Mouse (Mus musculus) left cerebral cortex, postnatal 4 days (tissue): ENCODE results near the gene Rpusd2. TPM values are rescaled to one million over a fixed set of nuclear protein-coding genes. Genes with fewer than 3 reads are reported as not detected.
"Not testable (repeated sequence)": the region's sequence is repeated elsewhere in the genome, so short reads cannot be mapped to it uniquely, and the experiment has no call there.

Source experiments
- DNase-seq: peaks from one replicate; pipeline ENCODE4 v3.0.0-alpha.2; 2022
- intact Hi-C: fragments of 180-260 bp; cut with DNase I; formaldehyde crosslinking; loops from one replicate; pipeline ENCODE4 v1.15.1; 2025
- total RNA-seq, 2 experiments: library from RNA; stranded (reverse); gene quantifications; 2 replicates each; pipeline ENCODE4 v1.2.3; 2021

Gene Rpusd2
- total RNA-seq: 1 to 10 TPM; 8.2 to 8.5 TPM

- DNase-seq: peak; percentile 92
- intact Hi-C loops: loop anchor here (10.0 kb wide), 1 partner anchor 250 kb away; the partner anchor contains the start of gene Vps18
These were observed at the start of gene Rpusd2 for GRCm38 (mm10) chr2:119034656-119035396. Gene Rpusd2, plus strand, starts transcription at chr2:119034790.

- no peak for DNase-seq
- intact Hi-C loops: no loop called here
These were observed 39.1 kb upstream of the Rpusd2 start for GRCm38 (mm10) chr2:118995490-118995889.

GRCm38 (mm10) chr2:118995919-118996797 is 38.4 kb upstream of the Rpusd2 start:
- DNase-seq: no peak
- intact Hi-C loops: no loop called here

GRCm38 (mm10) chr2:118996798-118997105 is 37.8 kb upstream of the Rpusd2 start:
- DNase-seq: no peak
- intact Hi-C loops: no loop called here

- DNase-seq: no peak
- intact Hi-C loops: no loop called here
These were observed 36.3 kb upstream of the Rpusd2 start for GRCm38 (mm10) chr2:118998115-118998866.

- DNase-seq: no peak
- intact Hi-C loops: no loop called here
These were observed 35.5 kb upstream of the Rpusd2 start for GRCm38 (mm10) chr2:118999025-118999639.

GRCm38 (mm10) chr2:119006886-119007285 is 27.7 kb upstream of the Rpusd2 start:
- intact Hi-C loops: no loop called here
- DNase-seq: peak; percentile 19

- no peak for DNase-seq
- intact Hi-C loops: no loop called here
These were observed 25.2 kb upstream of the Rpusd2 start for GRCm38 (mm10) chr2:119009376-119009775.

GRCm38 (mm10) chr2:119014989-119015388 is 19.6 kb upstream of the Rpusd2 start:
- intact Hi-C loops: no loop called here
- DNase-seq: no peak

- intact Hi-C loops: no loop called here
These were observed 18.9 kb upstream of the Rpusd2 start for GRCm38 (mm10) chr2:119015604-119016180.

GRCm38 (mm10) chr2:119016312-119016711 is 18.3 kb upstream of the Rpusd2 start:
- intact Hi-C loops, DNase-seq: not testable (repeated sequence)

More at GRCm38 (mm10) chr2:119015604-119016180, 18.9 kb upstream of the Rpusd2 start:
- peak; percentile 13 for DNase-seq

- intact Hi-C loops: no loop called here
- DNase-seq: no peak
These were observed 16.9 kb upstream of the Rpusd2 start for GRCm38 (mm10) chr2:119017647-119018046.

- intact Hi-C loops: no loop called here
- DNase-seq: peak; percentile 38
These were observed 16.0 kb upstream of the Rpusd2 start for GRCm38 (mm10) chr2:119018391-119019122.

GRCm38 (mm10) chr2:119019131-119019530 is 15.5 kb upstream of the Rpusd2 start:
- peak; percentile 58 for DNase-seq
- intact Hi-C loops: no loop called here

- intact Hi-C loops: no loop called here
- DNase-seq: peak; percentile 32
These were observed 15.1 kb upstream of the Rpusd2 start for GRCm38 (mm10) chr2:119019538-119019937.

GRCm38 (mm10) chr2:119023154-119023660 is 11.4 kb upstream of the Rpusd2 start:
- intact Hi-C loops: no loop called here
- no peak for DNase-seq

GRCm38 (mm10) chr2:119024536-119025238 is 9.9 kb upstream of the Rpusd2 start:
- intact Hi-C loops: no loop called here
- DNase-seq: no peak

- intact Hi-C loops: no loop called here
- DNase-seq: no peak
These were observed 9.4 kb upstream of the Rpusd2 start for GRCm38 (mm10) chr2:119025239-119025616.

- intact Hi-C loops: no loop called here
- DNase-seq: no peak
These were observed 7.6 kb upstream of the Rpusd2 start for GRCm38 (mm10) chr2:119026951-119027350.
